Mouse (Mus musculus) cortical plate, adult 2 months (tissue): Measurements from ENCODE around the gene Stub1.

Source experiments
- CTCF ChIP-seq: fragments of 200-500 bp; IDR thresholded peaks from 2 replicates; pipeline ENCODE4 v1.5.1; 2011; ENCODE audit warnings: mild to moderate bottlenecking, control low read depth, low read length; ENCODE audit not compliant: insufficient read depth; ENCODE audit errors: extremely low read depth
- POLR2A ChIP-seq: fragments of 200-500 bp; IDR thresholded peaks from 2 replicates; pipeline ENCODE4 v1.6.1; 2011; ENCODE audit warnings: mild to moderate bottlenecking, low read length, control low read depth; ENCODE audit not compliant: insufficient read depth; ENCODE audit errors: extremely low read depth

DNA sequence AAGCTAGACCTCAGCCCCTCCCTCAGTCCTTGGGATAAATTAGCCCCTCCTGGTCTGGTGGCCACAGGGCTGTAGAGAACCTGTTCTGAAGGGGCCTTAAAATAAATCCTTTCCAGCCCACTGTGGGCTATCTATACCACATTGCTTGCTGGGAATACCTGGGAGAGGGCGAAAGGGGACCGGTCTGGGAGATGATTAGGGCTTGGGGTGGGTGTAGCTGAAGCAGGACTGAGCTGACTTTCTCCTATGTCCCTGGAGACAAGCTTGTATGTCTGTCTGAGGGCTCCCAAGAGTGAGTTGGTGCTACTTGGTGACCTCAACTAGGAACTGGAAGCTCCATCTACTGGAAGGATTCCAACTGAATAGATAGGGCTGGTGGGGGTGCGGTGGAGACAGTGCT is 43.8 kb upstream of the Stub1 start:
- TF ChIP-seq POLR2A (no peak), CTCF (no peak)
